Mouse (Mus musculus) stomach, postnatal 0 days (tissue): Measurements from ENCODE around the gene Gbx2.

Experiments
- CTCF ChIP-seq: IDR thresholded peaks from 2 replicates; pipeline ENCODE4 v1.5.1; 2016; ENCODE audit warnings: antibody characterized with exemption, low read depth, mild to moderate bottlenecking, moderate library complexity
- EP300 ChIP-seq: optimal IDR thresholded peaks from 2 replicates; pipeline ENCODE3; 2016; ENCODE audit warnings: antibody characterized with exemption

- TF ChIP-seq EP300 (no peak), CTCF (no peak)
Observed at GRCm38 (mm10) chr1:89941701-89942381, 10.9 kb upstream of the Gbx2 start.
